Mouse (Mus musculus): ENCODE results near the gene Ank2. TPM values are rescaled to one million over a fixed set of nuclear protein-coding genes. Genes with fewer than 3 reads are reported as not detected.
A peak's percentile ranks its signal among the peaks of the same experiment; 100 is the strongest.

Gene Ank2
- polyA plus RNA-seq, 1 experiment from 2014 or later = 47.1 TPM

GRCm38 (mm10) chr3:127187081-127187480 lies 312.1 kb downstream of the Ank2 start:
- H3K27me3 ChIP-seq = no peaks in the 10 kb centered on the region
- no peaks in the 10 kb centered on the region for H3K9me3 ChIP-seq
- no peak overlapping the region for H3K27ac ChIP-seq
- H3K4me2 ChIP-seq (replicated peaks) = no peak overlapping the region
- no peak for ATAC-seq (ENCODE audit: insufficient number of reproducible peaks, insufficient read depth, low FRiP score, low TSS enrichment)
- no peak overlapping the region for H3K9ac ChIP-seq
- H3K36me3 ChIP-seq = no peaks in the 10 kb centered on the region
- H3K4me1 ChIP-seq = no peaks in the 10 kb centered on the region
- H3K4me3 ChIP-seq = no peak overlapping the region
- 77% methylated on average over 2 of the region's 2 CpGs for WGBS

DNA sequence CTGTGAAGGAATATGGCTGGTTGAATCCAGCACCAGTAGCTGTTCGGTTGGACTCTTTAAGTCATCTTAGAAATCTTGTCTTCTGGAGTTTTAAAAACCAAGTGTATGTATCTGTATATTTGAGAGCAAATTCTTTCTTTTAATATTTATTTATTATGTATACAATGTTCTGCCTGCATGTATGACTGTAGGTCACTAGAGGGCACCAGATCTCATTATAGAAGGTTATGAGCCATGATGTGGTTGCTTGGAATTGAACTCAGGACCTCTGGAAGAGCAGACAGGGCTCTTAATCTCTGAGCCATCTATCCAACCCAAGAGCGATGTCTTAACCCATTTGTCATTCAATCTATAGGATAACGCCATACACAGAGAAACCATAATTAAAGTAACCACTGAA lies 312.9 kb downstream of the Ank2 start:
- Histone ChIP-seq H3K9ac (no peak overlapping the region), H3K36me3 (no peaks in the 10 kb centered on the region), H3K4me2 (replicated peaks) (no peak overlapping the region), H3K9me3 (no peaks in the 10 kb centered on the region), H3K4me3 (no peak overlapping the region), H3K27me3 (no peaks in the 10 kb centered on the region), H3K4me1 (no peaks in the 10 kb centered on the region), H3K27ac (no peak overlapping the region)
- ATAC-seq (ENCODE audit: insufficient number of reproducible peaks, insufficient read depth, low FRiP score, low TSS enrichment) = no peak
- 93% methylated on average over 3 of the region's 3 CpGs for WGBS

DNA sequence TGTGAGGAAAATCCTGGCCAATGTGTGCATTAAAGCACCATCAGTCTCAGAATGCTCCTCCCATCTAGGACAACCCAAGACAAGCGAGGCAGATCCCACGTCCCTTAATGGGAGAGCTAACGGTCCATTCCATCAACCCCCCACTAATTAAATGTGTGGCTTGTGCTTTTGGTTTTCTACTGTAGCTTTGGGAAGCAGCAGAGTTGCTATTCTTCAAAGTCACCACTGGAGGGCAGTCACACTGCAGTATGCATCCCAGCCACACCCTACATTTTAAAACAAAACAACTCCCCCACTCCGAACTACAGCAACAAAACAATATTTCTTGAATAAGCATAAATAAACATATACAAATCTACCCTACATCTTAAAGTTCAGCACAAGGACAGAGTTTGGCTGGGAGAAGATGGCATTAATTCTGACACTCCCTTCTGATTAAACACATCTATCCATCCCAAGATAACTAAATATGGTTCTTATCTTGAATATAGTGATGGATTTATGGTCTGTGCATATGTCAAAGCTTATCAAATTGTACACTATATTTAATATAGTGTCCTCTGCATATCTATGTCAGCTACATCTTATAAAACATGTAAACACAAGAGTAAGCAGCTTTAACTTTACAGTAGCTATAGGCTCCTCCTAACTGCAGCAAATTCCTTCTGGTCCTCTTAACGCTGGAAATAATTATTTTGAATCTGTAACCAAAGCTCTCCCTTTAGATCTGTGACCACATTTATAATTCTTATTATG lies 315.0 kb downstream of the Ank2 start:
- ATAC-seq (ENCODE audit: insufficient number of reproducible peaks, insufficient read depth, low FRiP score, low TSS enrichment) = no peak
- 13% methylated on average over 5 of the region's 5 CpGs for WGBS
- no peaks in the 10 kb centered on the region for H3K27me3 ChIP-seq

DNA sequence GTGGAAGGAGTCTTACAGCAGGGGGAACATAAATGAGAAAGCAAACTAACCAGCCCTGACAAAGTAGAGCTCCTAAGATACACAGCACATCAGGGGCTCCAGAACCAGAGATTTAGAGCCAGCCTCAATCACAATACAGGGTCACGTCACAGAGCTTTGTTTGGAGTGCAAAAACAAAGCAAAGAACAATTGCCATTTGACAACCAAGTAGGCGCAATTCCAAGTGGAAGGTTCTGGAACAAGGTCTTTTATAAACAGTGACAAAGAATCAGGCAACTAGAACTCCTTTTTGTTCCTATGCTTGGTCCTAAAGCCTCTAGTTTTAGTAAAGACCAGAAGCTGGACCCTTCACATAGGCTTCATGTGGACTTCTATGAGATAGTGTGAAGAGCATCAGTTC lies 326.5 kb downstream of the Ank2 start:
- 84% methylated on average over 2 of the region's 2 CpGs for WGBS
- Histone ChIP-seq H3K36me3 (no peaks in the 10 kb centered on the region), H3K27ac (no peak overlapping the region), H3K9ac (no peak overlapping the region), H3K9me3 (no peaks in the 10 kb centered on the region), H3K27me3 (no peaks in the 10 kb centered on the region), H3K4me3 (no peak overlapping the region), H3K4me1 (no peaks in the 10 kb centered on the region), H3K4me2 (replicated peaks) (no peak overlapping the region)
- ATAC-seq (ENCODE audit: insufficient number of reproducible peaks, insufficient read depth, low FRiP score, low TSS enrichment) = no peak

More for the DNA sequence above, 315.0 kb downstream of the Ank2 start:
- no peaks in the 10 kb centered on the region for H3K36me3 ChIP-seq
- no peak overlapping the region for H3K9ac ChIP-seq
- H3K4me2 ChIP-seq (replicated peaks) = no peak overlapping the region
- no peaks in the 10 kb centered on the region for H3K4me1 ChIP-seq
- no peaks in the 10 kb centered on the region for H3K9me3 ChIP-seq
- H3K4me3 ChIP-seq = no peak overlapping the region
- H3K27ac ChIP-seq = no peak overlapping the region

DNA sequence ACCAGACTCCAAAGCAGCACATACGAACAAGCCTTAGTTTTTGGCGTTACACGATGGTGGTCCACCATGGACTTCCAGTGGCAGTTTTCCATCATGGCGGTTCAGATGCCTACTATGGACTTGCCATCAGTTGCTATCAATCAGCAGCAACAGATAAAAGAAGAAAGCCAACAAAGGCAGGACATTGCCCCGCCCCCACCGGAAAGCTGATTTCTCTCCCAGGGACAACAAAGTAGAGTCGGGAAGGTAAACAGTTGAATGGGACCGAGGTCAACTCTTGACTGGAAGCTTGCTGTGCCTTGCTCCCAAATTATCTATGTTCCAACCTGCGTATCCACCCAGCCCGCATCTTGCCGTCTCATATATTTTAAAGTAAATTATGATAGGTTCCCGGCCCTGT lies 328.9 kb downstream of the Ank2 start:
- Histone ChIP-seq H3K4me2 (replicated peaks) (no peak overlapping the region), H3K4me3 (no peak overlapping the region), H3K27ac (no peak overlapping the region), H3K27me3 (no peaks in the 10 kb centered on the region), H3K4me1 (no peaks in the 10 kb centered on the region), H3K9me3 (no peaks in the 10 kb centered on the region), H3K36me3 (no peaks in the 10 kb centered on the region), H3K9ac (no peak overlapping the region)
- ATAC-seq (ENCODE audit: insufficient number of reproducible peaks, insufficient read depth, low FRiP score, low TSS enrichment) = no peak
- 88% methylated on average over 12 of the region's 12 CpGs for WGBS

GRCm38 (mm10) chr3:127169114-127169513 lies 330.0 kb downstream of the Ank2 start:
- Histone ChIP-seq H3K27ac (no peak overlapping the region), H3K9ac (no peak overlapping the region), H3K4me3 (no peak overlapping the region), H3K36me3 (no peaks in the 10 kb centered on the region), H3K4me1 (no peaks in the 10 kb centered on the region), H3K9me3 (no peaks in the 10 kb centered on the region), H3K27me3 (peaks cover under 1% of the 10 kb centered on the region; the same call in 1 of the 2 replicates), H3K4me2 (replicated peaks) (no peak overlapping the region)
- 86% methylated on average over 1 of the region's 1 CpGs for WGBS
- no peak for ATAC-seq (ENCODE audit: insufficient number of reproducible peaks, insufficient read depth, low FRiP score, low TSS enrichment)

- H3K9me3 ChIP-seq = no peaks in the 10 kb centered on the region
- peaks cover 8% of the 10 kb centered on the region; the same call in 1 of the 2 replicates for H3K27me3 ChIP-seq
- no peak overlapping the region for H3K4me2 ChIP-seq (replicated peaks)
- no peak overlapping the region for H3K4me3 ChIP-seq
- H3K36me3 ChIP-seq = no peaks in the 10 kb centered on the region
- WGBS = 46% methylated on average over 3 of the region's 3 CpGs
- H3K9ac ChIP-seq = no peak overlapping the region
- ATAC-seq (ENCODE audit: insufficient number of reproducible peaks, insufficient read depth, low FRiP score, low TSS enrichment) = no peak
- H3K4me1 ChIP-seq = peaks cover 8% of the 10 kb centered on the region; the same call in 1 of the 2 replicates
- no peak overlapping the region for H3K27ac ChIP-seq
These were observed 335.4 kb downstream of the Ank2 start for GRCm38 (mm10) chr3:127163749-127164148.

GRCm38 (mm10) chr3:127161998-127162712 lies 337.0 kb downstream of the Ank2 start:
- peaks cover 8% of the 10 kb centered on the region; the same call in 1 of the 2 replicates for H3K4me1 ChIP-seq
- H3K27me3 ChIP-seq = peaks cover 8% of the 10 kb centered on the region; the same call in 1 of the 2 replicates
- no peaks in the 10 kb centered on the region for H3K9me3 ChIP-seq
- peak overlapping the region; percentile 38 for H3K9ac ChIP-seq
- H3K4me2 ChIP-seq (replicated peaks) = peak overlapping the region; percentile 100
- WGBS = under 1% methylated on average over 41 of the region's 41 CpGs
- peak overlapping the region; percentile 63 for H3K4me3 ChIP-seq
- peak; percentile 88 for ATAC-seq (ENCODE audit: insufficient number of reproducible peaks, insufficient read depth, low FRiP score, low TSS enrichment)
- no peaks in the 10 kb centered on the region for H3K36me3 ChIP-seq
- no peak overlapping the region for H3K27ac ChIP-seq

- no peaks in the 10 kb centered on the region for H3K36me3 ChIP-seq
- H3K9me3 ChIP-seq = no peaks in the 10 kb centered on the region
- H3K4me3 ChIP-seq = peak overlapping the region; percentile 63
- H3K4me2 ChIP-seq (replicated peaks) = peak overlapping the region; percentile 100
- no peak overlapping the region for H3K27ac ChIP-seq
- H3K27me3 ChIP-seq = peaks cover 8% of the 10 kb centered on the region; the same call in 1 of the 2 replicates
- ATAC-seq (ENCODE audit: insufficient number of reproducible peaks, insufficient read depth, low FRiP score, low TSS enrichment) = no peak
- WGBS = 6% methylated on average over 23 of the region's 23 CpGs
- H3K9ac ChIP-seq = peak overlapping the region; percentile 38; the same call in 1 of the 2 replicates
- peaks cover 8% of the 10 kb centered on the region; the same call in 1 of the 2 replicates for H3K4me1 ChIP-seq
These were observed 337.9 kb downstream of the Ank2 start for GRCm38 (mm10) chr3:127161085-127161837.

- no peak overlapping the region for H3K9ac ChIP-seq
- H3K4me3 ChIP-seq = no peak overlapping the region
- no peaks in the 10 kb centered on the region for H3K27me3 ChIP-seq
- H3K4me1 ChIP-seq = peaks cover 8% of the 10 kb centered on the region; the same call in 1 of the 2 replicates
- no peak for ATAC-seq (ENCODE audit: insufficient number of reproducible peaks, insufficient read depth, low FRiP score, low TSS enrichment)
- H3K36me3 ChIP-seq = no peaks in the 10 kb centered on the region
- no peaks in the 10 kb centered on the region for H3K9me3 ChIP-seq
- WGBS = 90% methylated on average over 3 of the region's 3 CpGs
- H3K4me2 ChIP-seq (replicated peaks) = no peak overlapping the region
- no peak overlapping the region for H3K27ac ChIP-seq
These were observed 341.4 kb downstream of the Ank2 start for GRCm38 (mm10) chr3:127157706-127158105.

- ATAC-seq (ENCODE audit: insufficient number of reproducible peaks, insufficient read depth, low FRiP score, low TSS enrichment) = no peak
- WGBS = 86% methylated on average over 9 of the region's 9 CpGs
- no peaks in the 10 kb centered on the region for H3K9me3 ChIP-seq
- no peaks in the 10 kb centered on the region for H3K36me3 ChIP-seq
- peaks cover 1% of the 10 kb centered on the region; the same call in 1 of the 2 replicates for H3K4me1 ChIP-seq
- no peak overlapping the region for H3K4me2 ChIP-seq (replicated peaks)
- H3K9ac ChIP-seq = no peak overlapping the region
- H3K4me3 ChIP-seq = no peak overlapping the region
- H3K27me3 ChIP-seq = no peaks in the 10 kb centered on the region
- H3K27ac ChIP-seq = no peak overlapping the region
These were observed 343.1 kb downstream of the Ank2 start for GRCm38 (mm10) chr3:127156080-127156479.
